Mouse (Mus musculus) cerebellum, adult 8-10 months (tissue): ENCODE results near the gene Tcf20.

ENCODE experiments used
- DNase-seq: peaks from one replicate; pipeline ENCODE4 v3.0.0; 2022

The Tcf20 gene

GRCm38 (mm10) chr15:82987732-82988112, at the start of gene Tcf20:
Tcf20 (minus strand) TSS chr15:82987872.
- peak; percentile 73 for DNase-seq

GRCm38 (mm10) chr15:83036900-83037519, 49.3 kb upstream of the Tcf20 start:
- peak; percentile 43 for DNase-seq

- DNase-seq: no peak
Observed at GRCm38 (mm10) chr15:83036089-83036488, 48.4 kb upstream of the Tcf20 start.

GRCm38 (mm10) chr15:83034275-83034977, 46.8 kb upstream of the Tcf20 start:
- DNase-seq: peak; percentile 52

- DNase-seq: no peak
Observed at GRCm38 (mm10) chr15:83032981-83033541, 45.4 kb upstream of the Tcf20 start, which contains the start of gene Nfam1. Nfam1 (minus strand) TSS chr15:83033306.

- DNase-seq: no peak
Observed at GRCm38 (mm10) chr15:83030884-83031283, 43.2 kb upstream of the Tcf20 start.

GRCm38 (mm10) chr15:83029725-83030718, 42.4 kb upstream of the Tcf20 start:
- no peak for DNase-seq

GRCm38 (mm10) chr15:83026129-83026528, 38.5 kb upstream of the Tcf20 start:
- DNase-seq: no peak

- no peak for DNase-seq
Observed at GRCm38 (mm10) chr15:83025041-83025760, 37.5 kb upstream of the Tcf20 start.

GRCm38 (mm10) chr15:83022947-83023346, 35.3 kb upstream of the Tcf20 start:
- no peak for DNase-seq

- no peak for DNase-seq
Observed at GRCm38 (mm10) chr15:83010990-83011664, 23.5 kb upstream of the Tcf20 start.

- no peak for DNase-seq
Observed at GRCm38 (mm10) chr15:83010423-83010822, 22.8 kb upstream of the Tcf20 start.

- no peak for DNase-seq
Observed at GRCm38 (mm10) chr15:83009532-83009931, 21.9 kb upstream of the Tcf20 start.

- DNase-seq: no peak
Observed at GRCm38 (mm10) chr15:83008761-83009423, 21.2 kb upstream of the Tcf20 start.

GRCm38 (mm10) chr15:83007346-83007920, 19.8 kb upstream of the Tcf20 start:
- DNase-seq: no peak

GRCm38 (mm10) chr15:83002665-83003548, 15.2 kb upstream of the Tcf20 start:
- peak; percentile 64 for DNase-seq

- no peak for DNase-seq
Observed at GRCm38 (mm10) chr15:82998811-82999221, 11.1 kb upstream of the Tcf20 start.

GRCm38 (mm10) chr15:82996431-82996830, 8.8 kb upstream of the Tcf20 start:
- no peak for DNase-seq

- no peak for DNase-seq
Observed at GRCm38 (mm10) chr15:82995239-82995638, 7.6 kb upstream of the Tcf20 start.

- no peak for DNase-seq
Observed at GRCm38 (mm10) chr15:82992911-82993310, 5.2 kb upstream of the Tcf20 start.
